Comparison of ENCODE assay signal across 8 mouse cellular contexts in the genomic region with DNA sequence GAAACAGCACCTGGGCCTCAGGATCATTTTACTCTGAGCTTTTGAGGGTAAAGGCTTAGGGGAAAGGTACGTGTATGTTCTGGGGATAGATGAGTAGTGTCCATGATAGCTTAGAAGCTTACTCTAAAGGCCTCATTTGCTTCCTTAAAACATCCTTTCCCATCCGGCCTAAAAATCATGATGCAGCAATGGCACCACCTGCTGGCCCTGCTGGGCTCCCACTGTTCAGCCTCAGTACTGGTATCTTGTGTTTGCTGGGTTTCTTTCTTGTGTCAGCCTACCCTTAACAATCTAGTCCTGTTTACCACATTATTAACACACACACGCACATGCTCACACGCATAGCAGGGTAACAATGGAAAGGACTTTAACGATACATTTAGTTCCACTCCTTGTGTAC. TPM values are rescaled to one million over a fixed set of nuclear protein-coding genes. Genes with fewer than 3 reads are reported as not detected.
DNase-seq lines count a peak whose midpoint lies in the region; ATAC-seq lines count a peak whose summit lies in the region.

No protein-coding gene starts in this region.

- H3K4me1 ChIP-seq in heart, embryonic 14.5 days (ENCODE audit: control insufficient read depth in 2 of 2, insufficient read depth in 2 of 2, low read length in 2 of 2) = no peaks in the 10 kb centered on the region
- H3K4me1 ChIP-seq in liver, embryonic 16.5 days (ENCODE audit: control insufficient read depth, low read depth, low read length) = no peaks in the 10 kb centered on the region
- H3K4me1 ChIP-seq in neural tube, embryonic 12.5 days = no peaks in the 10 kb centered on the region

- peak; percentile 55 for DNase-seq in CD4-positive helper T cell, adult 2 months (ENCODE audit: low read depth, low spot score)
- DNase-seq in adipocyte (ENCODE audit: low spot score) = peak; percentile 77
- peak; percentile 71 for DNase-seq in embryo, embryonic 11 days
- peak; percentile 71 for DNase-seq in kidney, postnatal 14 days
- DNase-seq in thymus, postnatal 14 days = peak; percentile 45

- H3K9me3 ChIP-seq in heart, embryonic 14.5 days (ENCODE audit: control insufficient read depth, low read length) = no peaks in the 10 kb centered on the region
- no peaks in the 10 kb centered on the region for H3K9me3 ChIP-seq in liver, embryonic 16.5 days (replicated peaks; ENCODE audit: control insufficient read depth, low read length)
- H3K9me3 ChIP-seq in neural tube, embryonic 12.5 days = no peaks in the 10 kb centered on the region

- H3K36me3 ChIP-seq in heart, embryonic 14.5 days (ENCODE audit: control insufficient read depth, insufficient read depth, low read length) = peaks cover 14% of the 10 kb centered on the region; the same call in 1 of the 2 replicates
- no peaks in the 10 kb centered on the region for H3K36me3 ChIP-seq in liver, embryonic 16.5 days (ENCODE audit: control insufficient read depth, insufficient read depth)
- no peaks in the 10 kb centered on the region for H3K36me3 ChIP-seq in neural tube, embryonic 12.5 days

- H3K9ac ChIP-seq in heart, embryonic 14.5 days (ENCODE audit: low read length) = no peak overlapping the region
- no peak overlapping the region for H3K9ac ChIP-seq in liver, embryonic 16.5 days (ENCODE audit: low read depth, low read length)
- no peak overlapping the region for H3K9ac ChIP-seq in neural tube, embryonic 12.5 days

- WGBS in heart, embryonic 14.5 days = 25% methylated on average over 5 of the region's 5 CpGs
- WGBS in liver, embryonic 16.5 days (ENCODE audit: insufficient replicate concordance) = 37% methylated on average over 5 of the region's 5 CpGs
- 32% methylated on average over 5 of the region's 5 CpGs for WGBS in neural tube, embryonic 12.5 days

- no peak overlapping the region for H3K4me3 ChIP-seq in heart, embryonic 14.5 days (ENCODE audit: control insufficient read depth in 1 of 2, insufficient read depth in 1 of 2, low read depth in 1 of 2, low read length in 2 of 2)
- H3K4me3 ChIP-seq in liver, embryonic 16.5 days (ENCODE audit: low read depth, low read length) = no peak overlapping the region
- no peak overlapping the region for H3K4me3 ChIP-seq in neural tube, embryonic 12.5 days

- peak; percentile 21; the same call in 1 of the 2 replicates for ATAC-seq in heart, embryonic 14.5 days (ENCODE audit: insufficient number of reproducible peaks, insufficient read depth, low FRiP score, low read depth)
- ATAC-seq in liver, embryonic 16.5 days (ENCODE audit: low read depth) = 0 out of 2 replicates have a peak, but pooled peaks have one; percentile 27
- peak; percentile 68 for ATAC-seq in neural tube, embryonic 12.5 days (ENCODE audit: low FRiP score, low read depth)

- H3K27me3 ChIP-seq in heart, embryonic 14.5 days (ENCODE audit: control insufficient read depth, insufficient read depth, low read length) = no peaks in the 10 kb centered on the region
- H3K27me3 ChIP-seq in liver, embryonic 16.5 days (ENCODE audit: control insufficient read depth, insufficient read depth, low read depth, low read length) = no peaks in the 10 kb centered on the region
- H3K27me3 ChIP-seq in neural tube, embryonic 12.5 days (replicated peaks) = no peaks in the 10 kb centered on the region

- no peak overlapping the region for H3K27ac ChIP-seq in heart, embryonic 14.5 days (replicated peaks in 1 of 2; ENCODE audit: control insufficient read depth in 1 of 2, insufficient read depth in 1 of 2, low read depth in 2 of 2, low read length in 2 of 2)
- H3K27ac ChIP-seq in liver, embryonic 16.5 days (ENCODE audit: low read length) = no peak overlapping the region
- no peak overlapping the region for H3K27ac ChIP-seq in neural tube, embryonic 12.5 days

- no peak overlapping the region for H3K4me2 ChIP-seq in heart, embryonic 14.5 days (ENCODE audit: low read length)
- no peak overlapping the region for H3K4me2 ChIP-seq in liver, embryonic 16.5 days (ENCODE audit: low read depth, low read length)
- H3K4me2 ChIP-seq in neural tube, embryonic 12.5 days (replicated peaks) = no peak overlapping the region

RNA-seq across cellular contexts. Expression of gene Cd34, which starts 23.6 kb away (rescaled TPM):
- polyA plus RNA-seq in heart, embryonic 14.5 days (2014; fragmentation: Nextera tagmentation; extraction: Ambion mirVana) = 103 and 106 TPM in 2 replicates
- polyA plus RNA-seq in liver, embryonic 16.5 days (2015; fragmentation: Nextera tagmentation; extraction: Ambion mirVana) = 7.7 and 9.4 TPM in 2 replicates
- 48.8 and 52.1 TPM in 2 replicates for polyA plus RNA-seq in neural tube, embryonic 12.5 days (2016; fragmentation: Nextera tagmentation; extraction: Ambion mirVana)
